Mouse (Mus musculus): ENCODE results near the gene Gm20547.

Gm20547 gene

GRCm38 (mm10) chr17:34895724-34896123 is 13.9 kb upstream of the Gm20547 start:
- no peak for DNase-seq

- DNase-seq = peak; percentile 44
Measured at GRCm38 (mm10) chr17:34894801-34895530, 13.1 kb upstream of the Gm20547 start.

GRCm38 (mm10) chr17:34894074-34894597 is 12.3 kb upstream of the Gm20547 start:
- peak; percentile 94 for DNase-seq

- no peak for DNase-seq
Measured at GRCm38 (mm10) chr17:34893072-34893824, 11.4 kb upstream of the Gm20547 start.

- no peak for DNase-seq
Measured at GRCm38 (mm10) chr17:34891377-34891776, 9.5 kb upstream of the Gm20547 start.

- no peak for DNase-seq
Measured at GRCm38 (mm10) chr17:34890074-34890743, 8.4 kb upstream of the Gm20547 start.

GRCm38 (mm10) chr17:34887942-34888341 is 6.1 kb upstream of the Gm20547 start:
- DNase-seq = no peak

GRCm38 (mm10) chr17:34885615-34886014 is 3.8 kb upstream of the Gm20547 start:
- no peak for DNase-seq

GRCm38 (mm10) chr17:34884704-34885103 is 2.9 kb upstream of the Gm20547 start:
- DNase-seq = no peak

- DNase-seq = no peak
Measured at GRCm38 (mm10) chr17:34883332-34883731, 1.5 kb upstream of the Gm20547 start.

- DNase-seq = no peak
Measured at GRCm38 (mm10) chr17:34881166-34881565, 676 bp downstream of the Gm20547 start.

GRCm38 (mm10) chr17:34879336-34879879 is 2.4 kb downstream of the Gm20547 start, which contains the start of gene Zbtb12:
Gene Zbtb12, plus strand, starts transcription at chr17:34879483.
- no peak for DNase-seq

- no peak for DNase-seq
Measured at GRCm38 (mm10) chr17:34874321-34874720, 7.5 kb downstream of the Gm20547 start.

GRCm38 (mm10) chr17:34865981-34866380 is 15.9 kb downstream of the Gm20547 start:
- no peak for DNase-seq

GRCm38 (mm10) chr17:34862416-34863081 is 19.3 kb downstream of the Gm20547 start, which contains the start of gene Cfb:
Gene Cfb, minus strand, starts transcription at chr17:34862518.
- DNase-seq = no peak

- no peak for DNase-seq
Measured at GRCm38 (mm10) chr17:34861704-34862415, 20.0 kb downstream of the Gm20547 start.

GRCm38 (mm10) chr17:34860514-34860913 is 21.3 kb downstream of the Gm20547 start:
- DNase-seq = no peak

GRCm38 (mm10) chr17:34858670-34859069 is 23.2 kb downstream of the Gm20547 start:
- DNase-seq = no peak

GRCm38 (mm10) chr17:34855825-34856224 is 26.0 kb downstream of the Gm20547 start:
- DNase-seq = peak; percentile 44

- DNase-seq = no peak
Measured at GRCm38 (mm10) chr17:34854761-34855160, 27.1 kb downstream of the Gm20547 start.

- no peak for DNase-seq
Measured at GRCm38 (mm10) chr17:34853511-34853910, 28.3 kb downstream of the Gm20547 start.

All from thymus, postnatal 25 days (tissue).